Mouse (Mus musculus) kidney, postnatal 0 days (tissue): Measurements from ENCODE around the gene Slk. TPM values are rescaled to one million over a fixed set of nuclear protein-coding genes. Genes with fewer than 3 reads are reported as not detected.
A peak's percentile ranks its signal among the peaks of the same experiment; 100 is the strongest.

Experiments used
- ATAC-seq: fragments of 200-750 bp; cut with Nextera tagmentation; replicated peaks from 2 replicates; pipeline ENCODE4 v1.8.0; 2017; ENCODE audit warnings: low read depth, moderate number of reproducible peaks, moderate TSS enrichment, moderate library complexity; ENCODE audit not compliant: low FRiP score
- DNase-seq: peaks from one replicate; pipeline ENCODE4 v3.0.0-alpha.2; 2016; ENCODE audit warnings: low spot score
- H3K27ac ChIP-seq: fragments of 300-500 bp; sonication (generic); 2 replicates; pipeline ENCODE4 v1.5.1; 2014; ENCODE audit warnings: mild to moderate bottlenecking
- H3K27me3 ChIP-seq: fragments of 300-500 bp; sonication (generic); 2 replicates; pipeline ENCODE4 v1.6.1; 2014; ENCODE audit warnings: low read length, mixed read lengths; ENCODE audit not compliant: insufficient read depth
- H3K36me3 ChIP-seq: fragments of 300-500 bp; sonication (generic); 2 replicates; pipeline ENCODE4 v1.6.1; 2014; ENCODE audit warnings: low read length, mixed read lengths; ENCODE audit not compliant: insufficient read depth
- H3K4me1 ChIP-seq: fragments of 300-500 bp; sonication (generic); replicated peaks from 2 replicates; pipeline ENCODE4 v1.6.1; 2014; ENCODE audit warnings: antibody characterized with exemption, low read length, mixed read lengths; ENCODE audit not compliant: insufficient read depth
- H3K4me2 ChIP-seq: fragments of 300-500 bp; sonication (generic); 2 replicates; pipeline ENCODE4 v1.6.1; 2014; ENCODE audit warnings: mild to moderate bottlenecking, low read length, moderate library complexity, mixed read lengths
- H3K4me3 ChIP-seq: fragments of 300-500 bp; sonication (generic); replicated peaks from 2 replicates; pipeline ENCODE4 v1.5.1; 2014; ENCODE audit warnings: low read depth, low read length
- H3K9ac ChIP-seq: fragments of 300-500 bp; sonication (generic); 2 replicates; pipeline ENCODE4 v1.6.1; 2014; ENCODE audit warnings: low read depth, low read length
- H3K9me3 ChIP-seq: fragments of 300-500 bp; sonication (generic); replicated peaks from 2 replicates; pipeline ENCODE4 v1.6.1; 2016; ENCODE audit warnings: low read length, inconsistent platforms, mixed read lengths
- CTCF ChIP-seq: IDR thresholded peaks from 2 replicates; pipeline ENCODE4 v1.5.1; 2016; ENCODE audit warnings: antibody characterized with exemption, low read depth, mild to moderate bottlenecking, moderate library complexity
- WGBS: fragments of 180-500 bp; shearing (Covaris S2); extraction: QIAGEN DNeasy Blood & Tissue Kit; methylation state at CpG from one replicate; pipeline ENCODE4 v1.1.7; 2014; 5-methylcytosine and 5-hydroxymethylcytosine counted together
- polyA plus RNA-seq: library from polyadenylated mRNA; unstranded; fragments of >200 nt; fragmentation: Nextera tagmentation; extraction: Ambion mirVana; gene quantifications from 2 replicates; pipeline ENCODE4 v1.2.1, GENCODE M21; 2015

The Slk gene
- polyA plus RNA-seq, 1 experiment from 2014 or later, result 14.6 TPM

GRCm38 (mm10) chr19:47674419-47674818 lies 94.9 kb downstream of the Slk start:
- Histone ChIP-seq H3K4me1 (no peaks in the 10 kb centered on the region), H3K4me2 (no peak overlapping the region), H3K36me3 (no peaks in the 10 kb centered on the region), H3K9me3 (no peaks in the 10 kb centered on the region), H3K27me3 (no peaks in the 10 kb centered on the region), H3K9ac (no peak overlapping the region), H3K27ac (no peak overlapping the region), H3K4me3 (no peak overlapping the region)
- TF ChIP-seq CTCF, result peak; percentile 67
- 50% methylated on average over 8 of the region's 8 CpGs for WGBS
- ATAC-seq, result no peak
- DNase-seq, result peak; percentile 18

- WGBS, result 85% methylated on average over 12 of the region's 12 CpGs
- ATAC-seq (no peak), DNase-seq (no peak)
- H3K27me3 ChIP-seq, result no peaks in the 10 kb centered on the region
- TF ChIP-seq CTCF, result no peak
- H3K4me2 ChIP-seq, result no peak overlapping the region
- no peaks in the 10 kb centered on the region for H3K9me3 ChIP-seq
- H3K36me3 ChIP-seq, result no peaks in the 10 kb centered on the region
- H3K4me3 ChIP-seq, result no peak overlapping the region
- H3K4me1 ChIP-seq, result no peaks in the 10 kb centered on the region
- H3K9ac ChIP-seq, result no peak overlapping the region
- no peak overlapping the region for H3K27ac ChIP-seq
Measured at GRCm38 (mm10) chr19:47678675-47679074, 99.2 kb downstream of the Slk start.

- WGBS, result 88% methylated on average over 7 of the region's 7 CpGs
- Histone ChIP-seq H3K4me2 (no peak overlapping the region), H3K27ac (no peak overlapping the region), H3K27me3 (no peaks in the 10 kb centered on the region), H3K9me3 (no peaks in the 10 kb centered on the region), H3K4me3 (no peak overlapping the region), H3K4me1 (0 out of 2 replicates have a peak, but pooled peaks cover 5% of the 10 kb centered on the region), H3K36me3 (no peaks in the 10 kb centered on the region), H3K9ac (no peak overlapping the region)
- TF ChIP-seq CTCF, result no peak
- ATAC-seq (no peak), DNase-seq (no peak)
Measured at GRCm38 (mm10) chr19:47689592-47689991, 110.1 kb downstream of the Slk start.

- WGBS, result 63% methylated on average over 6 of the region's 6 CpGs
- Histone ChIP-seq H3K27me3 (no peaks in the 10 kb centered on the region), H3K9ac (no peak within 1 kb of the TSS), H3K4me1 (0 out of 2 replicates have a peak, but pooled peaks cover 5% of the 10 kb centered on the region), H3K4me2 (no peak within 1 kb of the TSS), H3K36me3 (no peaks in the 10 kb centered on the region), H3K27ac (no peak within 1 kb of the TSS), H3K9me3 (no peaks in the 10 kb centered on the region), H3K4me3 (no peak within 1 kb of the TSS)
- ATAC-seq, result no peak
- no peak for DNase-seq
- no peak for TF ChIP-seq CTCF
Measured at GRCm38 (mm10) chr19:47691994-47692393, 112.5 kb downstream of the Slk start, which contains the start of gene Col17a1. Gene Col17a1 (minus strand): TSS chr19:47692094.

Other genes with a start within 250 kb of the Slk start
- gene Sh3pxd2a, start 115.3 kb upstream of the Slk start, polyA plus RNA-seq, result 4.1 TPM in 2 replicates
- gene Stn1, start 42.2 kb upstream of the Slk start, polyA plus RNA-seq, result 31.5 and 33.9 TPM in 2 replicates
- gene Col17a1, start 112.4 kb downstream of the Slk start, polyA plus RNA-seq, result 0.34 and 0.43 TPM in 2 replicates
- gene Sfr1, start 152.0 kb downstream of the Slk start, polyA plus RNA-seq, result 224 and 225 TPM in 2 replicates